Mouse (Mus musculus): ENCODE results near the gene Psmc3.

DNA sequence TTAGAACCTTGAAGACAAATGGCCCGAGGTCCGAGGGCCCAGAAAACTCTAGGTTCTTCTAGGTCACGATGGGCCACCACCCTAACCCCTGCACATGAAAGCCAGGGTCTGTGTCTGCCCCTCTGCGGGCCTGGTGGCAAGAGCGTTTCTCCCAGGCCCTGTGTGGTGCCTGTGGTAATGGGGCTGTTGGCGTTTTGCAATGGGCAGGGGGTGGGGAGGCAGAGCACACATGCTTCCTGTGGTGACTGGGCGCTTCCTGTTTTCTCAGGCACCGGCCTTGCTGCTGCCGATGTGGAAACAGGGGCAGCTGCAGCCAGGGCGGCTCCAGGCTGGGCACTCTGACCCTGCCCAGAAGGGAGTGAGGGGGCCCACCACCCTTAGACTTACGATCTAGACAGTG lies 29.0 kb downstream of the Psmc3 start:
- TF ChIP-seq CTCF (IDR thresholded peaks at IDR 0.05; ENCODE audit: insufficient read depth, low read depth, low read length), result no peak
- no peak for TF ChIP-seq POLR2A (IDR thresholded peaks at IDR 0.05; ENCODE audit: insufficient read depth, low read depth, low read length)

All from olfactory bulb, adult 2 months (tissue).